Mouse (Mus musculus) kidney, adult 18-20 months (tissue): ENCODE results near the gene Mtus2.
"Not testable (repeated sequence)": the region's sequence is repeated elsewhere in the genome, so short reads cannot be mapped to it uniquely, and the experiment has no call there.

Experiments
- DNase-seq: peaks from one replicate; pipeline ENCODE4 v3.0.0; 2021

Gene Mtus2

DNA sequence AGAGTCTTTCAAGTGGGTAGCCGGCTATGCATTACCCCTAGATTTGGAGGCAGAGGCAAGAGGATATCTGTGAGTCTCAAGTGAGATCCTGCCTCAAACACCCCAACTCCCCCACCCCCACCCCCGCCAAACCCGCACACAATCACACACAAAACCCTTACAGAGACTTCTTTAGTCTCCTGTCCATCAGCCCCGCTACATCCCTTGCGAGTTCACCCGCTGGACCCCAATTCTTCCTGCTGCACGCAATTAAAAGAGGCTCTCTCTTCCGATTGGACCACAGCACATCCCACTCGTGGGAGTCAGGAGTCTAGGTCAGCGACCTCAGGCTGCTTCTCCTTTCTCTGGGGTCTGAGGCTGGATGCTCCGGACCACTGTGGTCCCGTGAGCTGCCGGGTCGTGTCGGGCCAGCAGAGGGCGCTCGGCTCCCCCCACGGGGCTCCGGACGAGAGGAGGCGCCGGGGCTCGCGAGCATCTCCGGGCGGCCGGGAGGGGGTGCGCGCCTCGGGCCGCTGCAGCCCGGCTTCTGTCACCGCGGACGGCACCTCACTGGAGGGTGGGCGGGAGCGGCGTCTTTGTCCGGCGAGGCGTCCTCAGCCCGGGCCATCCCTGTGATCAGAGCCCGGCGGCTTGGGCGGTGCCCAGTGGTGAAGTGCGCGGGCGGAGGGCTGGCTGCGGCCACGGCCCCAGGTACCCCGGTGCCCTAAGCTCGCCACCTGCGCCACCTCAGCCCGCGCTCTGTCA lies at the start of gene Mtus2:
Gene Mtus2, plus strand, starts transcription at position 500 of the 744 bp plus-strand sequence.
- peak; percentile 77 for DNase-seq

DNA sequence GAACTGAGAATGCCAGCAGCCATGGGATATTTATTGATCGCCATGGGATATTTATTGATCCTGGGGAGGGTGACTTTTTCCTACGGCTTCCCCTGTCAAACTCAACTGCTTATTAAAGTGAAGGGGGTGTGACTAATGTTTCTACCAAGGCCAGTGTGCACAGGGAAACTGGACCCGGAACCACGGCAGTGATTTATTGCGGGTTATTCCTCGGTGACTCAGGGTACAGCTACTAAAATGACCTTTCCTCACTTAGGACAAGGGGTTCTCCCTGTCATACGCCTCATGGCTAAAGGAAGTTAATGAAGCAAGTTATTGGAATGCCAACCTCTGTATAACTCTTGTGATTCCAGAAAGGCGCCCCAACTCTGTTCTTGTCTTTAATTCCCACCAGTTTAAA lies 49.3 kb upstream of the Mtus2 start:
- DNase-seq: no peak

DNA sequence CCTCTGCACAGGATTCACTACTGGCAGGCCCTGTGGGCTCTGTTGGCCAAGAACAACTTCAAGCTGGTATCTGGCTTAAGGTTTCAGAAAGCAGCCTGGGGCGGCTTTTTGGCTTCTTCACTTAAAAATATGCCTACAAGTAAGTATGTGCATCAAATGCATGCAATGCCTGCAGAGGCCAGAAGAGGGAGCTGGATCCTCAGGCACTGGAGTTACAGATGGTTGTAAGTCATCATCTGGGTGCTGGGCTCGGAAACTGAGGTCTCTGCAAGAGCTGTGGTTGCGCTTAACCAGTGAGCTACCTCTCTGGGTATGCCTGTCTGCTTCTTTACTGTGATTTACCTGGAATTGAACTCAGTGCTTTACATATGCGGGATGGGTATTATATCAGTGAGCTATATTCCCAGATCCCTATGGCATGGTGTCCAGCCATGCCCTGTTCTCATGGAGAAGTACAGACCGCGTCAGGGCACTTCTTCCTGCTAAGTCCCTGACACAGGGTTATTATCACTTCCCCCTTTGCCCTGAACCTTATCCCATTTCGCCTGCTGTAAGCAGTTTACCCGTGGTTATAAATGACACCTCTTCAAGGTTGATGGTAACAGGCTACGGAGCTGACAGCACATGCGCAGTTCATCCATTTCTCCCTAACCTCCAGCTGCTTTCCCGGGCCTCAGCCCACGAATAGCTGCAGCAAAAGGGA lies 46.2 kb upstream of the Mtus2 start:
- DNase-seq: no peak

DNA sequence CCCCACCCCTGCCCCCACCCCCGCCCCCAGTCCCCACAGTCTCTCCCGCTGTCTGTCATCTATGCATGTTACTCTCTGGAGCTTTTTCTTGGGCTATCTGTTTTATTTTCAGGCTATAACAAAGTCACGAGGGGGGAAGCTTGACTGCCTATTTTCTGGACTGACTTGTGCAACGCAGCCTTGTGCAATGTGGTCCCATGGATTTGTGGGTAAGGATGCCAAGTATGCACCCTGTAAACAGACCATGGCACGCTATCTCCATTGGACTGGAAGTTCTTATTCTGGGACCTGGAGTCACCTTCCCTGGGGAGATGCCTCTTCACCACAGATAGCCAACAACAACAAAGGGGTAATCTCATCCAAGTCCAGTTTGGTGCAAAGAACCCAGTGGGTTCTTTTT lies 45.4 kb upstream of the Mtus2 start:
- DNase-seq: no peak

DNA sequence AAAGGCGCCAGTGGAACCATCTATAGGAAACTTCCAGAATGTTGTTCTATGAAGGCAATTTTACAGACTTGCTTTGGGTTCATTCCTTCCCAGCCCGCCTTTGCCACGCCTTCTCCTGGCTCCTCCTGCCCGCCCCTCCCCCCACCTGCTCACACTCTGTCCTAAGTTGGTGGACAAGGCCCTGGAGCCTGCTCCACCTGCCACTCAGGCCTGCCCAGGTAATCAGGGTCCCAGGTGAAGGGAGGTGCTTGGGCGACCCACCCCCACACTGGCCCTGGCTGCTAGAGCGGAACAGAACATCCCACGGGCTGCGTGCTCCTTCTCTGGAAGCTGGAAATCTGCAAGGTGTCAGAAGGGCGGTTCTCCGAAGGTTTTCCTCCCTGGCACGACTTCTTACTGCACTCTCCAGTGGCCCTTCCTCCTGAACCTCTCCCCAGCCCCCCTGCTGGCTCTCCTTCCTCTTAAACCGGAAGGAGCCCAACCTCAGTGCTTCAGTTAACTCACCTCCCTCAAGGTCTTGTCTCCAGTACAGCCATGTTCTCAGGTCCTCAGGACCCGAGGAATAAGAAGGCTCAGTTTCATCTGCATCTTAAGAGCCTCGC lies 43.8 kb upstream of the Mtus2 start:
- peak; percentile 14 for DNase-seq

DNA sequence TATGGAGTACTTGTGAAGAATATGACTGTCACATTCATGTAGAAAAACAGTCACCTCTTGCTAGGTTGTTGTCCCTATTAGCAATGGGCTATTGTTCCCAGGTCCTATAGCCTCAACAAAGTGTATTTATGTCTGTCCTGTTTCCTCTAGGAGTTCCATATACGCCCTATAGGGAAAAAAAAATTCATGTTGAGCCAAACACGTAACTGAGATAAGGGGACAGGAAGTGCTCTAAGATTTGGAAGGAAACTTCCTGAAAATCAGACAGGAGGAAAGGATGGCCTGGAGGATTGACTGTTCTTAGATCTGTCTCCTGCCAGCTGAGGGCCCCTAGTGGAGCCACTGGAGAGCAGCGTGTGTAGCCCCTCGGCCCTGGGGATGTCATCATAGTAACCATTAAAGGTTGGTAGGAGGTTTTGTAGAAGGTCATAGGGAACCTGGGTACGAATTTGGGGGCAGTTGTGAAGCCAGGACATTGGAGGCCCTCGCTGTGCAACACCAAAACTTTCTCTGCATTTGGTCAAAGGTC lies 42.0 kb upstream of the Mtus2 start:
- DNase-seq: no peak

DNA sequence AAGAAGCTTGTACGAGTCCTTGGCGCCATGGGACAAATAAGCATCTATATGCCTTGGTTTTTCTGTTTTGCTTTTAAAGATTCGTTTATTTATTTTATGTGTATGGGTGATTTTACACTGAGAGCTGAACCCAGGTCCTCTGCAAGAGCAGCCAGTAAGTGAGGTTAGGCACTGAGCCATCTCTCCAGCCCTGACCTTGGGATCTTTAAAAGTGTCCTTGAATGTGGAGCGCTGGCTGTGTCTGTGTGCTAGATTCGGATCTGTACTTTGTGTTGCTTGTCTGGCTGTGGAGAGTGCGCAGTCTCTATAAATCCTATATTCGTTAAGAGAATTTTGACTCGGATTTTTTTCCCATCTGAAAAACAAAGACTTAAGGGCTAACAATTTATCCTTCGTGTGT lies 40.9 kb upstream of the Mtus2 start:
- no peak for DNase-seq

DNA sequence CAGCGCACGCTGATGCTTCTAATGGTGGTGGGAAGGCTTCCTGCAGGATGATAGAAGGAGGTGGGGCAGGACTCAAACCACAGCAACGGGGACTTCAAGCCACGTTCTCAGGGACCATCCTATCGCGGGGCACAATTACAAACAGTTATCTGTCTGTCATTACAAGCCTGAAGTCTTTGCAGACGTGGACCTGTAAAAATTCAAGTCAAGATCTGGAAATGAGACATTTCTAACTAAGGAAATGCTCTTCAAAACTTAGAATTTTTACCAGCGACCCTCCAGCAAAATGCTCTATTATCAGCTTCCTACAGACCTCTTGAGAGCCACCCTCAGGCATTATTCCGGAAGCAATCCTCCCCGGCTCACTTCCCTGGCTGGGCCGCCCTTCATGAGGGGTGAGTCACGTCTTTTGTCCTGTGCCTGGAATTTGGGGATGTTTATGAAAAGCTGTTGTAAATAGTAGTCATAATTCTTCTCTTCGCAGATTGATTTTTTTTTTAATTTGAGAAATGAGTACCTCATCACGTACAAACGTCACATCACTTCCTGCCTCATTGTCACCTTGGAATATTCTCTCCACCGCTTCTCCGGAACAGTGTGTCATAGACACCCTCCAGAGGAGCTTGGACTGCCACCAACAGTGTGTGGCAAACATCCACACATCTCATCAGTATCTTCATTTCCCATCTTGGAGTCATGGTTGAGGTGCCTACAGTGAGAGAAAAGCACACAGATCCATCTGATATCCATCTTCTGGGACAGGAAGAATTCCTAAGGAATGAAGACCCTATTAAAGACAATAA lies 38.9 kb upstream of the Mtus2 start:
- peak; percentile 38 for DNase-seq

DNA sequence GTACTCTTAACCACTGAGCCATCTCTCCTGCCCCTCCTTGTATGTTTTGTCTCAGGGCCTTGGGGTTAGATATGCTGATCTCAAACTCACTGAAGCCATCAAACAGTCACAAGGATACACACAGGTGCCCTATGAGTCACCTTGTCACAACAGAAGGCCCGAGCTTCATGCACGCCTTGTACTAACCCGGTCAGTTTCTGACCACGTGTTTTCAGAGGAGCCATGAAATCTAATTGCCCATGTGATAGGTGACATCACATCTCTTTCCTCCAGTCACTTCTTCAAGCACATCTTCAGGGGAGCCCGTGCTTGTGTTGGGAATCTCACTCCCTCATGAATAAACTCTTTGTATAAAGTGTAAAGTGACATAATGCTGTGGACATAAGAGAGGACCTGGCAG lies 32.5 kb upstream of the Mtus2 start:
- DNase-seq: no peak

DNA sequence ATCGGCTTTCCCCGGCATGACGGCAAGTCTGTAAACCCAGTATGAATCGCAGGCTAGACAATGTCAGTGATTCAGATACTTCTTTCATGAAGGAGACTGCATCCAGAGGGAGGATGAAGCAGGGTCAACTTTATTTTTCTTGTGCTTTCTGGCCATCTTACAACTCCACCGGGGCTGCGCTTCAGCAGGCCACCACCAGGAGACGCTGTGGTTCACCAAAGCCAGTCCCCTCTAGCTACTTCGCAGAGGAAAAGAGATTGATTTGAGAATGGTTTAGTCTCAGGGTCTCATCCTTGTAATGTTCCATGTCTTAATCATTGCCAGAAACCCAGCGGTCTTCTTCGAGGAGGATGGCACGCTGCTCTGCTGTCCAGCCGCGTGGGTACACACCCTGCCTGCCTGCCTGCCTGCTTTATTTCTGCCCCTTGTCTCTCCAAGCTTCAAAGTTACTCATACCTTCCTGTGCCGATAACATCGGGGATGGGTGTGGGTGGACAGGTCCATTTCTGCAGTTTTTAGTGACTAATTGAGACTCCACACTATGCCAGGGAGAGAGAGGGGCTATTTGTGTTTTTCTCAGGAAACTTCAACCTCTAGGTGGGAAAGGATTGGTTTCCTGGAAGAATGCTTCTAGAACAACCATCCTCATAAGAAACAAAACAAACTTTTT lies 31.1 kb upstream of the Mtus2 start:
- DNase-seq: peak; percentile 43

DNA sequence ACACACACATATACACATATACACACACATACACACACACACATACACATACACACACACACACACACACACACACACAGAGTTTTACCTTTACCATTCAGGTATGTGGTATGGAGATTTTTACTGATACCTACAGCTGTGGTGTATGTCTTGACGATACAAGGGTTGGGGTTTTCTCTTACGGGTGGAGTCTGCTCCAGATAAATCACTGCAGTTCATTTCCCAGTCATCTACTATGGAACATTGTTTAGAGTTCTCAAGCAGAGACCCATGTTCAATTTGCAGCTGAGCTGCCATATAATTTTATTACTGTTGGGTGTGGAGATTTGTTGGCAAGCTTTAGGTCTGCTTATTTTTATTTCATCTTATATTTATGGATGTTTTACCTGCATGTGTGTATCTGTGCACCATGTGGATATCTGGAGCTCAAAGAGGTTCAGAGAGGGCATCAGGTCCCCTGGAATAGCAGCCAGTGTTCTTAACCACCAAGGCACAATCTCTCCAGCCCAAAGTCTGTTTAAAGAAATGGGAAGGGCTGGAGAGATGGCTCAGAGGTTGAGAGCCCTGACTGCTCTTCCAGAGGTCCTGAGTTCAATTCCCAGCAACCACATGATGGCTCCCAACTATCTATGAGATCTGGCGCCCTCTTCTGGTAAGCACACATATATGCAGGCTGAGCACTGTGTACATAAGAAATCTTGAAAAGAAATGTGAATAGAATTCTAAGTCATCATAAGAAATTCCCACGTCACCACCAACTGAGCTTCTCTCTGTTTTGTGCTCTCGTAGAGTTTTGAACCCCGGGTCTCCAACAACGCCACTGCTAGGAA lies 28.2 kb upstream of the Mtus2 start:
- no peak for DNase-seq

DNA sequence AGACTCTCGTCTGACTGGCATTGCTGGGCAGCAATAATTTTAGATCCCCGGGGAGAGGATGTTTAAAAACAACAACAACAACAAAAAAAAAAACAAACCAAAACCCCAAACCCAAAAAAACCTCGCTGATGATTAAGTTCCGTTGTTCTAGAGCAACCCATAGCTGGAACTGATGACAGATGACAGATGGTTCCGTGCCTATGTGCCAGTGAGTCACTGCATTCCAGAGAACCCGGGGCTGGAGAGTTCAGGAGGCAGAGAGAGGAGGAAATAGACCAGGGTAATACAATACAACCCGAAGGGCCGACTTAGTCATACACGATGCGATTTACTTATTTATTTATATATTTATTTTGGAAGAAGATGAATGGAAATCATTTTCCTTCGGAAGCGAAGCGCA lies 22.0 kb upstream of the Mtus2 start:
- no peak for DNase-seq

DNA sequence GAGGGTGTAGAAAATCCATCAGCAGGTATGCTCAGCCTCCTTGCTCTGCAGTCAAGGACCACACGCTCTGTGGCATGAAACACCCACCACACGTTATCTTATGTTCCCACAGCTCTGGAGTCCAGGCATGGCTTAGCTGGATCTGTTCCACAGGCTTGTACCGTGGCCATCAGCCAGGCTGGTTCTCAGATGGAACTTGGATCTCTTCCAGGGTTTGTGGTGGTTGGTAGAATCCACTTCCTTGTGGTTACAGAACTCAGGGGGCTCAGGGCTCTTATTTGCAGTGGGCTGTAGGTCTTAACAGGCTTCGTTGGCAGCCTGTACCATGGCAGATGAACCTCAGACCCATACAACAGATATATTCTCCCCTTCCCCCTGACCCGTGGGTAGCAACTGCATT lies 17.9 kb upstream of the Mtus2 start:
- DNase-seq: no peak

DNA sequence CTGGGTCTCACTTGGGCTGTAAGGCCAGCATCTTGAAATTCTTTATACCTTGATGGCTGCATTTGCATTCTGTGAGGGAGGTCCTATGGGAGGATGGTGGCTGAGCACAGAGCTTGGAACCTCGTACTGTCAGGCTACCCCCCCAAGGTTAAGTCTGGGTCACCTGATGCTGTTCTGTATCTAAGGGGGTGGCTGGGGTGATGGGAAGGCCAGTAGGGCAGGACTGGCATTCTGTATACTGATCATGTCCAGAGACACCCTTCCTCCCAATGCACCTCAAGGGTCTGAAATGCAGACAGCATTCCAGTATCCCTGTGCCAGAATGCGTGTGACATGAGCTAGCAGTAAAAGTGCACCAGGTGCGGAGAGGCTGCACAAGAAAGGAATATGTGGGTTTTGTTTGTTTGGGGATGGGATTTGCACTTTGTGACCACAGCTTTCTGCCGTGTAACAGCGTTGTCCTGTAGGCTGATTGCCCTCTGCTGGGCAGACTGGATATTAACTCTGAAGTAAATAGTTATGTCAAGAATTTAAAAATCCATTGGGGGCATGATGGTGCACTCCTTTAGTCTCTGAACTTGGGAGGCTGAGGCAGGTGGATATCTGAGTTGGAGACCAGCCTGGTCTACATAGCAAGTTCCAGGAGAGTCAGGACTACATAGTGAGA lies 12.0 kb upstream of the Mtus2 start:
- peak; percentile 18 for DNase-seq

DNA sequence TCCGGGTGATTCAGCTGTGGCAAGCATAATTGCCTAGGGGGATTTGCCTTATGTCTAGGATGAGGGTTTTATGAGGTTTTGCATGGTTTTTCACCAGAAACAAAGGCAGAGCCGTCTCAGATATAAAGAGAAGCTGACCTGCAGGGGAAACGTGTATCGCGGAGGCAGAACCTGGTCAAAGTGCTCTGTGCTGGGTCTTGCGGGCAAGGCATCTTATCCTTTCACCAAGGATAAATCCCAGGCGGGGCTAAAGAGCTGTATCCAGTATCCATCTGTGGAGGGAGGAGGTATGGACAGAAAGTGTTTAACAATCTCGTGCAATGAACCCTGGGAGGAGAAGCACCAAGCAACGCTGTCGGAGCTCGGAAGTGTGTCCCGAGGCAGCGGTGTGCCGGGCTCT lies 7.2 kb upstream of the Mtus2 start:
- DNase-seq: no peak

DNA sequence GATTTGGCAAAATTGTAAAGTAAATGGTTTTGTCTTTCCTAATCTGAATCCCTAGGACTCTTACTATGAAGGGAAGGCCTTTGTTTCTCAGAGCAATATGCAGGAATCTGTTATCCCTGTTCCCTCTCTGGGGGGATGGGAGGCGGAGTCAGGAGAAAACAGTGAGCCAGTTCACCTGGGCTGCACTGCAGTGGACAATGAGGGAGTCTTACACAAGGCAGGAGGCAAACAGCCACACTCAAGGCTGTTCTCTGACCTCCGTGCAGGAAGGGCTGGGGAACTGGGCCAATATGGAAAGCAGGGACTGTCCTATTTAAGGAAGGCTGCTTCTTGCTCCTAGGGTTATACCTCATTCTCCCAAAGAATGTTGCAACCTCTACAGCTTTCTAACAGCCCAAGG lies 5.4 kb upstream of the Mtus2 start:
- DNase-seq: no peak

DNA sequence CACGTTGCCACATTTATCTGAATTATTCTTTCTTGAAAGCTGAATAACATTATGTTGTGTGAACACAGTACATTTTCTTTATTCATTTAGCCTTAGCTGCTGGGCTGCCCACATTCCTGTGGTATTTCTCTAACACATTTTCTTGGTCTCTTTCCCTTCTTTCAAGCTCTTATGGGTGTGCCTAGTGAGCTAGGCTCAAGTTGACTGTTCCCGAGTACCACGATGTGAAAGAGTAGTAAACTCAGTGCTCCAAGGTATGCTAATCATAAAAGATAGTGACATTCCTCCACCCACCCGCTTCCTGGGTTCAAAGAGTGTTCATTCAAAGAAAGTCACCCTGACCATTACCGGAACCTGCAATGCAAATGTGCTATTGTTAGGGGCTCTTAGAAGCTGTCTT lies 3.9 kb upstream of the Mtus2 start:
- not testable (repeated sequence) for DNase-seq

DNA sequence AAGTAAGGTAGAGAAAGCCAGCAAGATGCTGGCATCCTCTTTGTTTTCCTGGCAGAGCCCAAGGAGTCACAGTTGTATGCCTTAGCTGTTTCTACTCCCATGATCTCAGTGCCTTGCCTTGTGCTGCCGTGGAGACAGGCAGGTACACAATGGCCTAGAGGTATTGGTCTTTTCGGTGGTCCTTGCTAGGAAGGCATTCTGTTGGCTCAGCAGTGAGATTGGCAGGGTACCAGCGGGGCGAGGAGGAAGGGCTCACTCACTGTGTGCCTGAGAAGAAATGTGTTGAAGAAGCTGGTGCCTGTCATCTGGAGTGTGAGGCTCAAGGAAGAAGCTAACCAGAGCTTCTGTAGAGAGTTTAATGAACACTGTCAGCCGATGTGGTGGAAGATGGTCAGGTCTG lies 1.4 kb upstream of the Mtus2 start:
- DNase-seq: no peak

DNA sequence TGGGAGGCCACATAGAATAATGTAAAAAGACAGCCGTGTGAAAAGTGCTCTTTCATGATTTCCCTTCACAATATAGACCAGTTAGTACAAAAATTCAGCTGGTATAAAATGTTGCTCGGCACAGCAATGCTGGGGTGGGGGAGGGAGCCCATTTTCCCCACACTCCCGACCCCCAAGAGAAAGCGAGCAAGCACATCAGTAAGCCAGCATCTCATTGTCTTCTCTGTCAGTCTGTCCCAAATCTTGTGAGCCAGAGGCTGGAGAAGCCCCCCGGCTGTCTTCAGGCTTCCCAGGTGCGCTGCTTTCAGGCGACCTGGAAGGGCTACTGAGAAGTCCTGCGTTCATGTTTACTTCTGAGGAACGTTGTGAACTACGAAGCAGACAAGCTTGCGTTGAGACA lies 699 bp upstream of the Mtus2 start:
- no peak for DNase-seq

DNA sequence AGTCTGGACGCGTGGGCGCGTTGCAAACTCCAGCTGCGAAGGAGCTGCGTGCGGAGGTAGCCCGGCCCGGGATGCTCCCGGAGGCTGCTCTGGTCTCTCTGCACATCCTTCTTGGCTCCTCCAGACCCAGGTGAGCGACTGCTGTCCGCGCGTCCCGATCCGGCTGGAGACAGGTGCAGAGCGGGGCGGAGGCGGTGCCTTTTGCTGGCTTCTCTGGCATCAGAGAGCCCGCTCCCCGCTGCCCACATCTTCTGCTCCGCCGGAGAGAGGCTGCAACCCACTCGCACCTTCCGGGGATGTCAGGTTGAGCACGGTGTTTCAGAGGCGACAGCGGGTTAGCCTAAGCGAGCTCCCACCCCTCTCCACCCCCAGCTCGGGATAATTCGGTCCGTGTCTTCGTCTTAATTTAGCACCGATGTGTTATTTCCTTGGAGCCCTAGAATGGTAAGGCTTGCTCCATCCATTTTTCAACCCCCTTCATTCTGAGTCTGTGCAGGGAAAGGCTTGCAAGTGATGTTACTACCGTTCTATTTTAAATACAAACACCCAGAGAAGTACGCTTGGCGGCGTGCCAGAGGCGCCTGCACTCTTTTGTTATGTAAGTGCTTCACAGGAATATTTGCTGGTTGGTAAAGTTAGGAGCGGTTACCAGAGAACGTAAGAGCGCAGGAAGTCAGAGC lies 612 bp downstream of the Mtus2 start:
- DNase-seq: peak; percentile 56

DNA sequence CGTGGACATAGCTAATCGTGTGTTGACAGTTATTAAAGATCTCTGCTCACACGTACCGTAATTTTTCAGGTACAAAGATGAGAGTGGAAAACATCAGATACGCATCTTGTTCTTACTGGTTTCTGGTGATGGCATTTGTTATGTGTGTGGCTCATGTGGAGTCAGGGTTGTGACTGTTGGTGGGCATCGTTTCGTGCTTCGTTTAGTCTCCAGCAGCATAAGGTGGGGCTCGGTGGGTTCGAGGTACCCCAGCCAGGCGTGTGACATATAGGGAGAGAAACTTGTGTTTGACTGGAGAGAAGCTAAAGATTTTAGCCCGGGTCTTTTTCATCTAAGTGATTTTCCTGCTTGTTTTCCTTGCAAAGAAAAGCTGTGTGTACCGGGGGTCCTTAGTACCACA lies 1.4 kb downstream of the Mtus2 start:
- DNase-seq: no peak
